Mouse (Mus musculus) megakaryocyte, embryonic 14.5 days (primary cell): ENCODE measurements at regions not wholly inside any gene's neighbourhood (a gene's known extent, or its start where the extent isn't known, plus 50 kb on each side); places are given as distances from the start of the nearest gene placed in this dataset.

Experiments used
- FLI1 ChIP-seq: IDR thresholded peaks from 2 replicates; pipeline ENCODE4 v1.6.1; 2012; ENCODE audit warnings: low read length, inconsistent platforms, mixed read lengths
- GATA1 ChIP-seq: IDR thresholded peaks from 3 replicates; pipeline ENCODE4 v1.6.1; 2012; ENCODE audit warnings: mixed read lengths, low read length, inconsistent platforms, borderline replicate concordance

DNA sequence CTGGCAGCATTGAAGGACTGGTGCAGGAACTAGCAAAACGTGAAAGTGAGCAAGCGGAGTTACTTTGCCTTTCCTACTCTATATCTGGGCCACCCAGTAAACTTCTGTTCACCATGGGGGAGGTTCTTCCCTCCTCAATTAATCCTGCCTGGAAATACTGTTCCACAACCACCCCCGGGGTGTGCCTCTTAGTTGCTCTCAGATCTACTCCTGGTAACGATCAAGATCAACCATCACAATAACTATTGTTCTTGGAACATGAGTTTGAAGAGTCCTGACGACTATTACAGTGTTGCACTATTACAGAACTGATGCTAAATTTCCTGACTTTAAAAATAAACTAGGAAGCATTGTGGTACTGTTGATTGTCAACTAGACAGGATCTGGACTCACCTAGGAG lies 57.8 kb upstream of the S1pr1 start:
- no peak for TF ChIP-seq FLI1
- TF ChIP-seq GATA1, result no peak
